Mouse (Mus musculus): ENCODE results near the gene Fam169b. TPM values are rescaled to one million over a fixed set of nuclear protein-coding genes. Genes with fewer than 3 reads are reported as not detected.

Fam169b gene
- polyA plus RNA-seq (2016; fragmentation: Nextera tagmentation; extraction: Ambion mirVana), result 0.12 and 0.38 TPM in 2 replicates

- Histone ChIP-seq H3K4me3 (no peak within 1 kb of the TSS), H3K4me1 (peaks cover 31% of the 10 kb centered on the region), H3K27me3 (ENCODE audit: poor library complexity, severe bottlenecking) (peaks cover 50% of the 10 kb centered on the region), H3K27ac (no peak within 1 kb of the TSS), H3K36me3 (replicated peaks) (no peaks in the 10 kb centered on the region), H3K9me3 (no peaks in the 10 kb centered on the region)
- no peak for DNase-seq (ENCODE audit: extremely low spot score, low spot score)
Observed at GRCm38 (mm10) chr7:68273515-68273914, at the start of gene Fam169b. Gene Fam169b, plus strand, starts transcription at chr7:68273839.

- Histone ChIP-seq H3K9me3 (no peaks in the 10 kb centered on the region), H3K27ac (peak overlapping the region; percentile 58), H3K4me1 (peaks cover 21% of the 10 kb centered on the region), H3K27me3 (ENCODE audit: poor library complexity, severe bottlenecking) (no peaks in the 10 kb centered on the region), H3K4me3 (no peak overlapping the region), H3K36me3 (replicated peaks) (peaks cover 89% of the 10 kb centered on the region)
- WGBS, result 91% methylated on average over 5 of the region's 5 CpGs
- DNase-seq (ENCODE audit: extremely low spot score, low spot score), result no peak
Observed at GRCm38 (mm10) chr7:68224006-68224405, 49.6 kb upstream of the Fam169b start.

GRCm38 (mm10) chr7:68225427-68226054 is 48.1 kb upstream of the Fam169b start:
- Histone ChIP-seq H3K36me3 (replicated peaks) (peaks cover 88% of the 10 kb centered on the region), H3K27ac (no peak overlapping the region), H3K4me3 (no peak overlapping the region), H3K4me1 (peaks cover 21% of the 10 kb centered on the region), H3K9me3 (no peaks in the 10 kb centered on the region), H3K27me3 (ENCODE audit: poor library complexity, severe bottlenecking) (no peaks in the 10 kb centered on the region)
- WGBS, result 94% methylated on average over 9 of the region's 9 CpGs
- no peak for DNase-seq (ENCODE audit: extremely low spot score, low spot score)

- H3K4me1 ChIP-seq, result peaks cover 21% of the 10 kb centered on the region
- 81% methylated on average over 11 of the region's 11 CpGs for WGBS
- H3K9me3 ChIP-seq, result no peaks in the 10 kb centered on the region
- DNase-seq (ENCODE audit: extremely low spot score, low spot score), result no peak
- H3K27me3 ChIP-seq (ENCODE audit: poor library complexity, severe bottlenecking), result no peaks in the 10 kb centered on the region
- H3K4me3 ChIP-seq, result no peak overlapping the region
- peaks cover 88% of the 10 kb centered on the region for H3K36me3 ChIP-seq (replicated peaks)
- H3K27ac ChIP-seq, result no peak overlapping the region
Observed at GRCm38 (mm10) chr7:68227021-68227420, 46.6 kb upstream of the Fam169b start.

- Histone ChIP-seq H3K9me3 (no peaks in the 10 kb centered on the region), H3K27ac (peak overlapping the region; percentile 62), H3K36me3 (replicated peaks) (peaks cover 82% of the 10 kb centered on the region)
Observed at GRCm38 (mm10) chr7:68227621-68228020, 46.0 kb upstream of the Fam169b start.

GRCm38 (mm10) chr7:68228491-68228890 is 45.1 kb upstream of the Fam169b start:
- no peak for DNase-seq (ENCODE audit: extremely low spot score, low spot score)
- Histone ChIP-seq H3K4me3 (no peak overlapping the region), H3K4me1 (peaks cover 23% of the 10 kb centered on the region), H3K36me3 (replicated peaks) (peaks cover 75% of the 10 kb centered on the region), H3K27ac (peak overlapping the region; percentile 62), H3K9me3 (no peaks in the 10 kb centered on the region), H3K27me3 (ENCODE audit: poor library complexity, severe bottlenecking) (no peaks in the 10 kb centered on the region)
- 42% methylated on average over 6 of the region's 6 CpGs for WGBS

More at GRCm38 (mm10) chr7:68227621-68228020, 46.0 kb upstream of the Fam169b start:
- 85% methylated on average over 4 of the region's 4 CpGs for WGBS
- H3K4me1 ChIP-seq, result peaks cover 23% of the 10 kb centered on the region
- DNase-seq (ENCODE audit: extremely low spot score, low spot score), result no peak
- H3K27me3 ChIP-seq (ENCODE audit: poor library complexity, severe bottlenecking), result no peaks in the 10 kb centered on the region
- no peak overlapping the region for H3K4me3 ChIP-seq

GRCm38 (mm10) chr7:68230831-68231230 is 42.8 kb upstream of the Fam169b start:
- Histone ChIP-seq H3K27me3 (ENCODE audit: poor library complexity, severe bottlenecking) (no peaks in the 10 kb centered on the region), H3K27ac (no peak overlapping the region), H3K9me3 (no peaks in the 10 kb centered on the region), H3K4me3 (no peak overlapping the region), H3K4me1 (peaks cover 35% of the 10 kb centered on the region), H3K36me3 (replicated peaks) (peaks cover 52% of the 10 kb centered on the region)
- no peak for DNase-seq (ENCODE audit: extremely low spot score, low spot score)
- WGBS, result 91% methylated on average over 9 of the region's 9 CpGs

- H3K4me3 ChIP-seq, result no peak overlapping the region
- no peaks in the 10 kb centered on the region for H3K27me3 ChIP-seq (ENCODE audit: poor library complexity, severe bottlenecking)
- peaks cover 36% of the 10 kb centered on the region for H3K36me3 ChIP-seq (replicated peaks)
- no peak for DNase-seq (ENCODE audit: extremely low spot score, low spot score)
- H3K9me3 ChIP-seq, result no peaks in the 10 kb centered on the region
- peaks cover 35% of the 10 kb centered on the region for H3K4me1 ChIP-seq
- H3K27ac ChIP-seq, result no peak overlapping the region
- 93% methylated on average over 5 of the region's 5 CpGs for WGBS
Observed at GRCm38 (mm10) chr7:68232521-68232920, 41.1 kb upstream of the Fam169b start.

GRCm38 (mm10) chr7:68233619-68234223 is 39.9 kb upstream of the Fam169b start:
- 36% methylated on average over 13 of the region's 13 CpGs for WGBS
- H3K27me3 ChIP-seq (ENCODE audit: poor library complexity, severe bottlenecking), result no peaks in the 10 kb centered on the region

GRCm38 (mm10) chr7:68236817-68237216 is 36.8 kb upstream of the Fam169b start:
- no peak overlapping the region for H3K4me3 ChIP-seq
- H3K27me3 ChIP-seq (ENCODE audit: poor library complexity, severe bottlenecking), result no peaks in the 10 kb centered on the region
- 93% methylated on average over 8 of the region's 8 CpGs for WGBS
- no peaks in the 10 kb centered on the region for H3K9me3 ChIP-seq
- no peak for DNase-seq (ENCODE audit: extremely low spot score, low spot score)
- peaks cover 37% of the 10 kb centered on the region for H3K4me1 ChIP-seq
- H3K27ac ChIP-seq, result no peak overlapping the region; the same call in 1 of the 2 replicates
- H3K36me3 ChIP-seq (replicated peaks), result no peaks in the 10 kb centered on the region

More at GRCm38 (mm10) chr7:68233619-68234223, 39.9 kb upstream of the Fam169b start:
- Histone ChIP-seq H3K4me1 (peaks cover 24% of the 10 kb centered on the region), H3K27ac (peak overlapping the region; percentile 62), H3K9me3 (no peaks in the 10 kb centered on the region), H3K36me3 (replicated peaks) (peaks cover 26% of the 10 kb centered on the region), H3K4me3 (no peak overlapping the region)
- peak; percentile 59 for DNase-seq (ENCODE audit: extremely low spot score, low spot score)

GRCm38 (mm10) chr7:68239220-68239827 is 34.3 kb upstream of the Fam169b start:
- no peak for DNase-seq (ENCODE audit: extremely low spot score, low spot score)
- H3K27ac ChIP-seq, result 0 out of 2 replicates have a peak overlapping the region, but pooled peaks have one; percentile 5
- H3K9me3 ChIP-seq, result no peaks in the 10 kb centered on the region
- no peaks in the 10 kb centered on the region for H3K36me3 ChIP-seq (replicated peaks)
- H3K27me3 ChIP-seq (ENCODE audit: poor library complexity, severe bottlenecking), result no peaks in the 10 kb centered on the region
- 64% methylated on average over 11 of the region's 11 CpGs for WGBS
- H3K4me3 ChIP-seq, result no peak overlapping the region
- peaks cover 19% of the 10 kb centered on the region for H3K4me1 ChIP-seq

GRCm38 (mm10) chr7:68241205-68241604 is 32.4 kb upstream of the Fam169b start:
- peaks cover 14% of the 10 kb centered on the region for H3K4me1 ChIP-seq
- DNase-seq (ENCODE audit: extremely low spot score, low spot score), result no peak
- no peaks in the 10 kb centered on the region for H3K27me3 ChIP-seq (ENCODE audit: poor library complexity, severe bottlenecking)
- H3K36me3 ChIP-seq (replicated peaks), result no peaks in the 10 kb centered on the region
- WGBS, result 90% methylated on average over 9 of the region's 9 CpGs
- H3K9me3 ChIP-seq, result no peaks in the 10 kb centered on the region
- no peak overlapping the region for H3K4me3 ChIP-seq
- H3K27ac ChIP-seq, result no peak overlapping the region

GRCm38 (mm10) chr7:68245681-68246080 is 28.0 kb upstream of the Fam169b start:
- WGBS, result 53% methylated on average over 4 of the region's 4 CpGs
- Histone ChIP-seq H3K27me3 (ENCODE audit: poor library complexity, severe bottlenecking) (no peaks in the 10 kb centered on the region), H3K36me3 (replicated peaks) (no peaks in the 10 kb centered on the region), H3K4me1 (no peaks in the 10 kb centered on the region), H3K27ac (no peak overlapping the region), H3K9me3 (peaks cover 4% of the 10 kb centered on the region; the same call in 1 of the 2 replicates), H3K4me3 (no peak overlapping the region)
- no peak for DNase-seq (ENCODE audit: extremely low spot score, low spot score)
